Mouse (Mus musculus) olfactory bulb, adult 2 months (tissue): ENCODE data around the gene Nrxn3.

Experiments used
- CTCF ChIP-seq: fragments of 200-500 bp; IDR thresholded peaks from 2 replicates; pipeline ENCODE4 v1.5.1; 2012; ENCODE audit warnings: low read depth, mild to moderate bottlenecking, low read length, moderate library complexity; ENCODE audit not compliant: insufficient read depth
- POLR2A ChIP-seq: fragments of 200-500 bp; IDR thresholded peaks from 2 replicates; pipeline ENCODE4 v1.6.1; 2012; ENCODE audit warnings: mild to moderate bottlenecking, low read depth, low read length, moderate library complexity; ENCODE audit not compliant: insufficient read depth

- TF ChIP-seq CTCF, result no peak
- no peak for TF ChIP-seq POLR2A
Observed at GRCm38 (mm10) chr12:89842861-89843260, 1120.2 kb downstream of the Nrxn3 start.
